Mouse (Mus musculus) brain, embryonic 14.5 days (tissue): ENCODE measurements around the gene Tmem143. TPM values are rescaled to one million over a fixed set of nuclear protein-coding genes. Genes with fewer than 3 reads are reported as not detected.

Source experiments
- DNase-seq: peaks from one replicate; pipeline ENCODE4 v3.0.0-alpha.2; 2011; ENCODE audit warnings: low read depth
- CTCF ChIP-seq: fragments of 200-500 bp; IDR thresholded peaks from 2 replicates; pipeline ENCODE4 v1.5.1; 2012; ENCODE audit warnings: inconsistent platforms, mild to moderate bottlenecking, moderate library complexity, borderline replicate concordance; ENCODE audit not compliant: insufficient read depth, insufficient read length; ENCODE audit errors: extremely low read depth
- POLR2A ChIP-seq: fragments of 200-500 bp; IDR thresholded peaks from 2 replicates; pipeline ENCODE4 v1.6.1; 2012; ENCODE audit warnings: mild to moderate bottlenecking, inconsistent platforms, borderline replicate concordance; ENCODE audit not compliant: poor library complexity, insufficient read depth, insufficient read length, severe bottlenecking; ENCODE audit errors: extremely low read depth
- polyA plus RNA-seq: library from polyadenylated mRNA; depleted of rRNA; stranded (reverse); fragments of >200 nt; gene quantifications from 2 replicates; pipeline ENCODE4 v1.2.3, GENCODE M21; 2012

Gene Tmem143
- polyA plus RNA-seq, 1 experiment = 19.1 TPM

- no peak for TF ChIP-seq CTCF
- TF ChIP-seq POLR2A = no peak
- DNase-seq = no peak
Observed at GRCm38 (mm10) chr7:45895931-45896516, 717 bp upstream of the Tmem143 start.

- peak; percentile 49 for DNase-seq
- TF ChIP-seq CTCF (no peak), POLR2A (no peak)
Observed at GRCm38 (mm10) chr7:45897258-45897757, 567 bp downstream of the Tmem143 start.

GRCm38 (mm10) chr7:45898125-45898524, 1.4 kb downstream of the Tmem143 start:
- DNase-seq = peak; percentile 52

- no peak for DNase-seq
- TF ChIP-seq POLR2A (no peak), CTCF (no peak)
Observed at GRCm38 (mm10) chr7:45901562-45901961, 4.8 kb downstream of the Tmem143 start.

GRCm38 (mm10) chr7:45902481-45903002, 5.8 kb downstream of the Tmem143 start:
- TF ChIP-seq CTCF (no peak), POLR2A (no peak)
- peak; percentile 12 for DNase-seq

- no peak for TF ChIP-seq POLR2A
- no peak for TF ChIP-seq CTCF
Observed at GRCm38 (mm10) chr7:45906622-45907021, 9.9 kb downstream of the Tmem143 start.

GRCm38 (mm10) chr7:45908384-45908783, 11.6 kb downstream of the Tmem143 start:
- TF ChIP-seq POLR2A (no peak), CTCF (no peak)
- no peak for DNase-seq

More at GRCm38 (mm10) chr7:45906622-45907021, 9.9 kb downstream of the Tmem143 start:
- DNase-seq = no peak

GRCm38 (mm10) chr7:45909145-45909544, 12.4 kb downstream of the Tmem143 start:
- TF ChIP-seq CTCF (no peak), POLR2A (no peak)
- no peak for DNase-seq

- no peak for DNase-seq
- TF ChIP-seq POLR2A (no peak), CTCF (no peak)
Observed at GRCm38 (mm10) chr7:45914067-45914466, 17.3 kb downstream of the Tmem143 start.

GRCm38 (mm10) chr7:45915011-45915410, 18.3 kb downstream of the Tmem143 start:
- TF ChIP-seq POLR2A (no peak), CTCF (no peak)
- DNase-seq = no peak

GRCm38 (mm10) chr7:45916056-45917003, 19.6 kb downstream of the Tmem143 start:
- TF ChIP-seq CTCF (no peak), POLR2A (no peak)
- DNase-seq = peak; percentile 96
